In genomic region chr2:14873701-14874181, GRCm38 (mm10) we compare ENCODE assay signal across 8 mouse cellular contexts.
DNase-seq lines count a peak whose midpoint lies in the region; ATAC-seq lines count a peak whose summit lies in the region.
"Had no signal": no experiment of that assay in that cellular context is flagged by ENCODE, and none has a peak within 500 bp of the region (broad histone marks: within the 10 kb centered on the region; RNA-seq: fewer than 3 reads in every experiment).

No protein-coding gene starts in this region.

- no peak for DNase-seq in lung, postnatal 10 days
- DNase-seq in forebrain, embryonic 10.5 days (ENCODE audit: extremely low spot score, low spot score): peak; percentile 20

- no peaks in the 10 kb centered on the region for H3K36me3 ChIP-seq in lung, embryonic 15.5 days
- no peaks in the 10 kb centered on the region for H3K36me3 ChIP-seq in forebrain, embryonic 10.5 days (replicated peaks)
- no peaks in the 10 kb centered on the region for H3K36me3 ChIP-seq in intestine, embryonic 15.5 days
- H3K36me3 ChIP-seq in midbrain, embryonic 15.5 days (replicated peaks): no peaks in the 10 kb centered on the region

- no peak for ATAC-seq in lung, embryonic 15.5 days (ENCODE audit: borderline replicate concordance, extremely low read depth, low FRiP score, low TSS enrichment)
- ATAC-seq in intestine, embryonic 15.5 days: peak; percentile 66; the same call in 1 of the 2 replicates
- ATAC-seq in midbrain, embryonic 15.5 days (replicated peaks): peak; percentile 70
- ATAC-seq in monocyte, adult 5-6 weeks (replicated peaks; ENCODE audit: insufficient number of reproducible peaks, low FRiP score, low TSS enrichment, poor library complexity, severe bottlenecking): no peak
- ATAC-seq in erythroblast, adult 5-6 weeks (replicated peaks; ENCODE audit: low FRiP score, poor library complexity, severe bottlenecking): no peak

- no peaks in the 10 kb centered on the region for H3K9me3 ChIP-seq in lung, embryonic 15.5 days
- H3K9me3 ChIP-seq in forebrain, embryonic 10.5 days: no peaks in the 10 kb centered on the region
- H3K9me3 ChIP-seq in intestine, embryonic 15.5 days: no peaks in the 10 kb centered on the region
- no peaks in the 10 kb centered on the region for H3K9me3 ChIP-seq in midbrain, embryonic 15.5 days

- peaks cover 31% of the 10 kb centered on the region for H3K4me1 ChIP-seq in lung, embryonic 15.5 days
- peaks cover 28% of the 10 kb centered on the region for H3K4me1 ChIP-seq in forebrain, embryonic 10.5 days
- H3K4me1 ChIP-seq in intestine, embryonic 15.5 days (replicated peaks): 0 out of 2 replicates have a peak, but pooled peaks cover 3% of the 10 kb centered on the region
- H3K4me1 ChIP-seq in midbrain, embryonic 15.5 days: peaks cover 22% of the 10 kb centered on the region

- H3K27me3 ChIP-seq in lung, embryonic 15.5 days: no peaks in the 10 kb centered on the region
- H3K27me3 ChIP-seq in forebrain, embryonic 10.5 days (ENCODE audit: poor library complexity, severe bottlenecking): 0 out of 2 replicates have a peak, but pooled peaks cover 8% of the 10 kb centered on the region
- no peaks in the 10 kb centered on the region for H3K27me3 ChIP-seq in intestine, embryonic 15.5 days (replicated peaks)
- H3K27me3 ChIP-seq in midbrain, embryonic 15.5 days (replicated peaks): no peaks in the 10 kb centered on the region

- H3K4me3 ChIP-seq in lung, embryonic 15.5 days: peak overlapping the region; percentile 28
- peak overlapping the region; percentile 37 for H3K4me3 ChIP-seq in forebrain, embryonic 10.5 days
- H3K4me3 ChIP-seq in intestine, embryonic 15.5 days (replicated peaks): peak overlapping the region; percentile 17
- peak overlapping the region; percentile 44 for H3K4me3 ChIP-seq in midbrain, embryonic 15.5 days

- peak overlapping the region; percentile 56 for H3K4me2 ChIP-seq in lung, embryonic 15.5 days
- H3K4me2 ChIP-seq in intestine, embryonic 15.5 days (replicated peaks): peak overlapping the region; percentile 59
- H3K4me2 ChIP-seq in midbrain, embryonic 15.5 days: peak overlapping the region; percentile 57

- H3K9ac ChIP-seq in lung, embryonic 15.5 days: 0 out of 2 replicates have a peak overlapping the region, but pooled peaks have one; percentile 27
- no peak overlapping the region for H3K9ac ChIP-seq in intestine, embryonic 15.5 days
- peak overlapping the region; percentile 56 for H3K9ac ChIP-seq in midbrain, embryonic 15.5 days
- H3K9ac ChIP-seq: liver, embryonic 14.5 days had no signal

- peak overlapping the region; percentile 0; the same call in 1 of the 2 replicates for H3K27ac ChIP-seq in lung, embryonic 15.5 days
- H3K27ac ChIP-seq in forebrain, embryonic 10.5 days: peak overlapping the region; percentile 68; the same call in 1 of the 2 replicates
- H3K27ac ChIP-seq in intestine, embryonic 15.5 days: no peak overlapping the region
- peak overlapping the region; percentile 81 for H3K27ac ChIP-seq in midbrain, embryonic 15.5 days
- H3K27ac ChIP-seq: liver, embryonic 14.5 days had no signal

- 22% methylated on average over 15 of the region's 15 CpGs for WGBS in lung, embryonic 15.5 days
- 11% methylated on average over 15 of the region's 15 CpGs for WGBS in forebrain, embryonic 10.5 days
- WGBS in intestine, embryonic 15.5 days: 9% methylated on average over 15 of the region's 15 CpGs
- 3% methylated on average over 15 of the region's 15 CpGs for WGBS in midbrain, embryonic 15.5 days

Comparison
In these comparisons a context has a peak if more than half of its experiments do, and no peak if none do; other contexts are left out.
1. ATAC-seq: peak in intestine, embryonic 15.5 days (single experiment) and midbrain, embryonic 15.5 days (single experiment); none in lung, embryonic 15.5 days (single experiment), monocyte, adult 5-6 weeks (single experiment) and erythroblast, adult 5-6 weeks (single experiment).
2. Peak in every context shown above with its lines, with median percentiles within 50 percentile points of each other: H3K4me2 ChIP-seq and H3K4me3 ChIP-seq.